Mouse (Mus musculus): ENCODE data around the gene Gm28374. TPM values are rescaled to one million over a fixed set of nuclear protein-coding genes. Genes with fewer than 3 reads are reported as not detected.
A peak's percentile ranks its signal among the peaks of the same experiment; 100 is the strongest.
"Not testable (repeated sequence)": the region's sequence is repeated elsewhere in the genome, so short reads cannot be mapped to it uniquely, and the experiment has no call there.

The Gm28374 gene
- polyA plus RNA-seq, 1 experiment from 2014 or later, result 2.5 TPM

GRCm38 (mm10) chr19:6046294-6047153 is 35.5 kb downstream of the Gm28374 start, which contains the start of gene Syvn1:
Gene Syvn1 (plus strand): TSS chr19:6046576.
- 0% methylated on average over 65 of the region's 65 CpGs for WGBS
- Histone ChIP-seq H3K4me2 (replicated peaks; ENCODE audit: low read depth, low read length) (peak within 1 kb of the TSS; percentile 71), H3K36me3 (ENCODE audit: insufficient read depth, low read length) (peaks cover 36% of the 10 kb centered on the region), H3K27ac (ENCODE audit: low read length) (peak within 1 kb of the TSS; percentile 98), H3K4me3 (ENCODE audit: low read length) (peak within 1 kb of the TSS; percentile 77), H3K9ac (replicated peaks; ENCODE audit: low read length) (peak within 1 kb of the TSS; percentile 86), H3K27me3 (ENCODE audit: insufficient read depth, low read length) (no peaks in the 10 kb centered on the region), H3K9me3 (ENCODE audit: low read length) (no peaks in the 10 kb centered on the region), H3K4me1 (ENCODE audit: insufficient read depth, low read length) (peaks cover 25% of the 10 kb centered on the region)
- peak; percentile 90 for ATAC-seq (ENCODE audit: low FRiP score, low TSS enrichment)

GRCm38 (mm10) chr19:6045366-6046293 is 36.4 kb downstream of the Gm28374 start:
- Histone ChIP-seq H3K4me3 (ENCODE audit: low read length) (peak overlapping the region; percentile 77), H3K36me3 (ENCODE audit: insufficient read depth, low read length) (peaks cover 27% of the 10 kb centered on the region), H3K27ac (ENCODE audit: low read length) (peak overlapping the region; percentile 98), H3K9ac (replicated peaks; ENCODE audit: low read length) (peak overlapping the region; percentile 86), H3K27me3 (ENCODE audit: insufficient read depth, low read length) (no peaks in the 10 kb centered on the region), H3K4me1 (ENCODE audit: insufficient read depth, low read length) (peaks cover 27% of the 10 kb centered on the region), H3K9me3 (ENCODE audit: low read length) (no peaks in the 10 kb centered on the region), H3K4me2 (replicated peaks; ENCODE audit: low read depth, low read length) (peak overlapping the region; percentile 71)
- 13% methylated on average over 20 of the region's 20 CpGs for WGBS
- ATAC-seq (ENCODE audit: low FRiP score, low TSS enrichment), result peak; percentile 32

GRCm38 (mm10) chr19:6044102-6044501 is 38.0 kb downstream of the Gm28374 start:
- not testable (repeated sequence) for H3K4me2 ChIP-seq (replicated peaks; ENCODE audit: low read depth, low read length); ATAC-seq (ENCODE audit: low FRiP score, low TSS enrichment); H3K4me3 ChIP-seq (ENCODE audit: low read length); H3K9me3 ChIP-seq (ENCODE audit: low read length); H3K27me3 ChIP-seq (ENCODE audit: insufficient read depth, low read length); H3K27ac ChIP-seq (ENCODE audit: low read length); H3K9ac ChIP-seq (replicated peaks; ENCODE audit: low read length)
- Histone ChIP-seq H3K36me3 (ENCODE audit: insufficient read depth, low read length) (peaks cover 12% of the 10 kb centered on the region), H3K4me1 (ENCODE audit: insufficient read depth, low read length) (peaks cover 27% of the 10 kb centered on the region)
- WGBS, result 58% methylated on average over 4 of the region's 4 CpGs

- H3K27ac ChIP-seq (ENCODE audit: low read length), result peak overlapping the region; percentile 29; the same call in 1 of the 2 replicates
- H3K4me3 ChIP-seq (ENCODE audit: low read length), result no peak overlapping the region
- no peaks in the 10 kb centered on the region for H3K9me3 ChIP-seq (ENCODE audit: low read length)
- no peaks in the 10 kb centered on the region for H3K27me3 ChIP-seq (ENCODE audit: insufficient read depth, low read length)
- WGBS, result 72% methylated on average over 9 of the region's 9 CpGs
- no peaks in the 10 kb centered on the region for H3K36me3 ChIP-seq (ENCODE audit: insufficient read depth, low read length)
- H3K4me2 ChIP-seq (replicated peaks; ENCODE audit: low read depth, low read length), result no peak overlapping the region
- ATAC-seq (ENCODE audit: low FRiP score, low TSS enrichment), result no peak
- no peak overlapping the region for H3K9ac ChIP-seq (replicated peaks; ENCODE audit: low read length)
- H3K4me1 ChIP-seq (ENCODE audit: insufficient read depth, low read length), result peaks cover 19% of the 10 kb centered on the region
These were observed 39.8 kb downstream of the Gm28374 start for GRCm38 (mm10) chr19:6042293-6042692.

GRCm38 (mm10) chr19:6040002-6040401 is 42.1 kb downstream of the Gm28374 start:
- no peak overlapping the region for H3K27ac ChIP-seq (ENCODE audit: low read length)
- no peak overlapping the region for H3K4me2 ChIP-seq (replicated peaks; ENCODE audit: low read depth, low read length)
- H3K27me3 ChIP-seq (ENCODE audit: insufficient read depth, low read length), result no peaks in the 10 kb centered on the region
- H3K9me3 ChIP-seq (ENCODE audit: low read length), result no peaks in the 10 kb centered on the region
- H3K9ac ChIP-seq (replicated peaks; ENCODE audit: low read length), result no peak overlapping the region
- no peak for ATAC-seq (ENCODE audit: low FRiP score, low TSS enrichment)
- no peak overlapping the region for H3K4me3 ChIP-seq (ENCODE audit: low read length)
- H3K36me3 ChIP-seq (ENCODE audit: insufficient read depth, low read length), result no peaks in the 10 kb centered on the region
- H3K4me1 ChIP-seq (ENCODE audit: insufficient read depth, low read length), result peaks cover 11% of the 10 kb centered on the region

- WGBS, result 78% methylated on average over 7 of the region's 7 CpGs
- no peaks in the 10 kb centered on the region for H3K27me3 ChIP-seq (ENCODE audit: insufficient read depth, low read length)
- ATAC-seq (ENCODE audit: low FRiP score, low TSS enrichment), result no peak
These were observed 43.7 kb downstream of the Gm28374 start for GRCm38 (mm10) chr19:6038326-6038725.

GRCm38 (mm10) chr19:6037695-6038094 is 44.4 kb downstream of the Gm28374 start:
- Histone ChIP-seq H3K36me3 (ENCODE audit: insufficient read depth, low read length) (no peaks in the 10 kb centered on the region), H3K27me3 (ENCODE audit: insufficient read depth, low read length) (no peaks in the 10 kb centered on the region)

More at GRCm38 (mm10) chr19:6038326-6038725, 43.7 kb downstream of the Gm28374 start:
- Histone ChIP-seq H3K9ac (replicated peaks; ENCODE audit: low read length) (no peak overlapping the region), H3K4me2 (replicated peaks; ENCODE audit: low read depth, low read length) (no peak overlapping the region), H3K36me3 (ENCODE audit: insufficient read depth, low read length) (no peaks in the 10 kb centered on the region), H3K27ac (ENCODE audit: low read length) (no peak overlapping the region), H3K9me3 (ENCODE audit: low read length) (no peaks in the 10 kb centered on the region), H3K4me1 (ENCODE audit: insufficient read depth, low read length) (peaks cover 11% of the 10 kb centered on the region; the same call in 1 of the 2 replicates), H3K4me3 (ENCODE audit: low read length) (no peak overlapping the region)

GRCm38 (mm10) chr19:6035966-6036585 is 46.0 kb downstream of the Gm28374 start:
- ATAC-seq (ENCODE audit: low FRiP score, low TSS enrichment), result no peak
- no peaks in the 10 kb centered on the region for H3K27me3 ChIP-seq (ENCODE audit: insufficient read depth, low read length)
- H3K36me3 ChIP-seq (ENCODE audit: insufficient read depth, low read length), result no peaks in the 10 kb centered on the region
- H3K4me2 ChIP-seq (replicated peaks; ENCODE audit: low read depth, low read length), result no peak overlapping the region
- no peaks in the 10 kb centered on the region for H3K9me3 ChIP-seq (ENCODE audit: low read length)
- H3K27ac ChIP-seq (ENCODE audit: low read length), result no peak overlapping the region
- no peak overlapping the region for H3K9ac ChIP-seq (replicated peaks; ENCODE audit: low read length)
- no peak overlapping the region for H3K4me3 ChIP-seq (ENCODE audit: low read length)
- WGBS, result 74% methylated on average over 9 of the region's 9 CpGs
- H3K4me1 ChIP-seq (ENCODE audit: insufficient read depth, low read length), result no peaks in the 10 kb centered on the region

More at GRCm38 (mm10) chr19:6037695-6038094, 44.4 kb downstream of the Gm28374 start:
- no peak for ATAC-seq (ENCODE audit: low FRiP score, low TSS enrichment)
- no peak overlapping the region for H3K9ac ChIP-seq (replicated peaks; ENCODE audit: low read length)
- no peak overlapping the region for H3K27ac ChIP-seq (ENCODE audit: low read length)
- H3K4me3 ChIP-seq (ENCODE audit: low read length), result no peak overlapping the region
- no peaks in the 10 kb centered on the region for H3K9me3 ChIP-seq (ENCODE audit: low read length)
- peaks cover 11% of the 10 kb centered on the region; the same call in 1 of the 2 replicates for H3K4me1 ChIP-seq (ENCODE audit: insufficient read depth, low read length)
- no peak overlapping the region for H3K4me2 ChIP-seq (replicated peaks; ENCODE audit: low read depth, low read length)

- Histone ChIP-seq H3K4me3 (ENCODE audit: low read length) (no peak overlapping the region), H3K9me3 (ENCODE audit: low read length) (no peaks in the 10 kb centered on the region), H3K27me3 (ENCODE audit: insufficient read depth, low read length) (no peaks in the 10 kb centered on the region), H3K4me1 (ENCODE audit: insufficient read depth, low read length) (no peaks in the 10 kb centered on the region), H3K27ac (ENCODE audit: low read length) (no peak overlapping the region), H3K9ac (replicated peaks; ENCODE audit: low read length) (no peak overlapping the region), H3K36me3 (ENCODE audit: insufficient read depth, low read length) (no peaks in the 10 kb centered on the region), H3K4me2 (replicated peaks; ENCODE audit: low read depth, low read length) (no peak overlapping the region)
- ATAC-seq (ENCODE audit: low FRiP score, low TSS enrichment), result no peak
- WGBS, result 74% methylated on average over 14 of the region's 14 CpGs
These were observed 51.4 kb downstream of the Gm28374 start for GRCm38 (mm10) chr19:6030520-6031280.

All from kidney, embryonic 16.5 days (tissue).